Mouse (Mus musculus) testis, postnatal 14 days (tissue): ENCODE measurements at regions not wholly inside any gene's neighbourhood (a gene's known extent, or its start where the extent isn't known, plus 50 kb on each side); places are given as distances from the start of the nearest gene placed in this dataset.

Source experiments
- DNase-seq: peaks from one replicate; pipeline ENCODE4 v3.0.0; 2021; ENCODE audit warnings: low spot score

GRCm38 (mm10) chr15:72321528-72321927, 1512.8 kb upstream of the Gm6569 start:
- no peak for DNase-seq

- no peak for DNase-seq
Observed at GRCm38 (mm10) chr15:72322127-72322526, 1512.2 kb upstream of the Gm6569 start.

GRCm38 (mm10) chr15:72323158-72323557, 1511.2 kb upstream of the Gm6569 start:
- DNase-seq, result no peak

- no peak for DNase-seq
Observed at GRCm38 (mm10) chr15:72331262-72331661, 1503.1 kb upstream of the Gm6569 start.

GRCm38 (mm10) chr15:72334497-72334896, 1499.9 kb upstream of the Gm6569 start:
- DNase-seq, result no peak

- DNase-seq, result no peak
Observed at GRCm38 (mm10) chr15:72339629-72340028, 1494.7 kb upstream of the Gm6569 start.

- DNase-seq, result no peak
Observed at GRCm38 (mm10) chr15:72341991-72342390, 1492.4 kb upstream of the Gm6569 start.

GRCm38 (mm10) chr15:72342504-72342903, 1491.9 kb upstream of the Gm6569 start:
- DNase-seq, result no peak

GRCm38 (mm10) chr15:72343794-72344193, 1490.6 kb upstream of the Gm6569 start:
- DNase-seq, result no peak

- no peak for DNase-seq
Observed at GRCm38 (mm10) chr15:72353371-72353770, 1481.0 kb upstream of the Gm6569 start.

GRCm38 (mm10) chr15:72355626-72356025, 1478.7 kb upstream of the Gm6569 start:
- no peak for DNase-seq

- no peak for DNase-seq
Observed at GRCm38 (mm10) chr15:72359636-72360035, 1474.7 kb upstream of the Gm6569 start.

- no peak for DNase-seq
Observed at GRCm38 (mm10) chr15:72360049-72360448, 1474.3 kb upstream of the Gm6569 start.

GRCm38 (mm10) chr15:72360463-72361030, 1473.8 kb upstream of the Gm6569 start:
- DNase-seq, result no peak

- DNase-seq, result no peak
Observed at GRCm38 (mm10) chr15:72373041-72373440, 1461.3 kb upstream of the Gm6569 start.

- no peak for DNase-seq
Observed at GRCm38 (mm10) chr15:72377201-72377600, 1457.2 kb upstream of the Gm6569 start.

- no peak for DNase-seq
Observed at GRCm38 (mm10) chr15:72379291-72379690, 1455.1 kb upstream of the Gm6569 start.

GRCm38 (mm10) chr15:72381164-72381563, 1453.2 kb upstream of the Gm6569 start:
- no peak for DNase-seq

- no peak for DNase-seq
Observed at GRCm38 (mm10) chr15:72381744-72382143, 1452.6 kb upstream of the Gm6569 start.

- DNase-seq, result no peak
Observed at GRCm38 (mm10) chr15:72382521-72382920, 1451.8 kb upstream of the Gm6569 start.

- DNase-seq, result no peak
Observed at GRCm38 (mm10) chr15:72383062-72383461, 1451.3 kb upstream of the Gm6569 start.

- DNase-seq, result no peak
Observed at GRCm38 (mm10) chr15:72383470-72383869, 1450.9 kb upstream of the Gm6569 start.

- no peak for DNase-seq
Observed at GRCm38 (mm10) chr15:72393226-72393625, 1441.1 kb upstream of the Gm6569 start.

- DNase-seq, result no peak
Observed at GRCm38 (mm10) chr15:72411956-72412355, 1422.4 kb upstream of the Gm6569 start.
